Mouse (Mus musculus) retina, adult 2 months (tissue): ENCODE results near the gene Ston2.
"Not testable (repeated sequence)": the region's sequence is repeated elsewhere in the genome, so short reads cannot be mapped to it uniquely, and the experiment has no call there.

Experiments
- DNase-seq: peaks from one replicate; pipeline ENCODE4 v3.0.0-alpha.2; 2012; ENCODE audit warnings: low read depth, low spot score

The Ston2 gene

DNA sequence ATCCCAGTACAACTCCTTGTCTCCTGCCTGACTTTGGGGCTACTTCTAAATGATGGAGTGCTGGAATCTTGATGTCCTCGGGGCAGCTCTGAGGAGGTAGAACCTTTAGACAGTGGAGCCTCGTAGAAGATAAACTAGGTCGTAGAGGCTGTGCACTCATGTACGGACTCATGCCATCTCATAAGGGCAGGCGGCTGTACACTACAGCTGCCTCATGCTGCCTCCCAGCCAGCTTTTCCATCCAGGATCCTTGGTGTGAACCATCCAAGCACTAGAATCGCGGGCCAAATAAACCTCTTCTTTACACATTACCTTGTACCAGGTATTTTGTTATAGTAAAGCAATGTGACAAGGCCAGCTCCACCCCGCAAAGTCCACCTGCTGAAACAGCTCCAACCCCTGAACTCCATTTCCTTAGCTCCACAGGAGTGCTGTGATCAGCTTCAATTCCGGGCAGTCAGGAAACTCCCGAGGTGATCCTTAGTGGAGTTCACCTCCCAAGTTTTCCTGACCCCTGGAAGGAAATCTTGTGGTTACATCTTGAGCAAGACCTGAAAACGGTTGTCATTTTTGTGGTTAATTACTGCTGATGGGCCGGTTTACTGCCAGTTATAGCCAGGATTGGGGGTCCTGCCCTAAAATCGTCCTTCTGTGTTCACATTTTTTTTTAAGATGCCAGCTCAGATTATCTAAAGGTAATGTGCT is 36.1 kb downstream of the Ston2 start:
- DNase-seq = no peak

- DNase-seq = no peak
Observed at GRCm38 (mm10) chr12:91749543-91750184, 38.5 kb downstream of the Ston2 start.

- no peak for DNase-seq
Observed at GRCm38 (mm10) chr12:91748241-91748865, 39.8 kb downstream of the Ston2 start.

DNA sequence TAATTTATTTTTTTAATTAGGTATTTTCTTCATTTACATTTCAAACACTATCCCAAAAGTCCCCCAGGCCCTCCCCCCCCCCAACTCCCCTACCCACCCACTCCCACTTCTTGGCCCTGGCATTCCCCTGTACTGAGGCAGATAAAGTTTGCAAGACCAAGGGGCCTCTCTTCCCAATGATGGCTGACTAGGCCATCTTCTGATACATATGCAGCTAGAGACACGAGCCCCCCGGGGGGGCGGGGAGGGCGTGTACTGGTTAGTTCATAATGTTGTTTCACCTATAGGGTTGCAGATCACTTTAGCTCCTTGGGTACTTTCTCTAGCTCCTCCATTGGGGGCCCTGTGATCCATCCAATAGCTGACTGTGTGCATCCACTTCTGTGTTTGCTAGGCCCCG is 41.3 kb downstream of the Ston2 start:
- DNase-seq = not testable (repeated sequence)

GRCm38 (mm10) chr12:91745758-91746290 is 42.4 kb downstream of the Ston2 start:
- no peak for DNase-seq

DNA sequence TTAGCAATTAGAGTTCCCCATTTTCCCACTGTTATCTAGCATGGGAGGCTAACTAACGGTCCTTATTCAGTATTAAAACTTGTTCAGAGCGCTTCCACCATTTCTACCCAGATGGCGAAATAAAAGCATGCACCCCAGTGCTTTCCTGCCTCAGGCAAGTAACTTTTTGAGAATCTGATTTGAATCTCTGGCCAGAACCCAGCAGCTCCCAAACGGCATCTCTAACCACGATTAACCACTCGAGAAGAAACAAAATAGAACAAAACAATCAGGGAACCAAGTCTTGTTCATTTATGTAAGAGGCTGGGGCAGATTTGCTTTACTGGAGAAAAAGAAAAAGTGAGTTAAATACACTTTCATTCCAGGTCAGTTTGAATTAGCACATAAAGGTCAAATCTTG is 44.1 kb downstream of the Ston2 start:
- DNase-seq = no peak

GRCm38 (mm10) chr12:91742916-91743315 is 45.3 kb downstream of the Ston2 start:
- no peak for DNase-seq

DNA sequence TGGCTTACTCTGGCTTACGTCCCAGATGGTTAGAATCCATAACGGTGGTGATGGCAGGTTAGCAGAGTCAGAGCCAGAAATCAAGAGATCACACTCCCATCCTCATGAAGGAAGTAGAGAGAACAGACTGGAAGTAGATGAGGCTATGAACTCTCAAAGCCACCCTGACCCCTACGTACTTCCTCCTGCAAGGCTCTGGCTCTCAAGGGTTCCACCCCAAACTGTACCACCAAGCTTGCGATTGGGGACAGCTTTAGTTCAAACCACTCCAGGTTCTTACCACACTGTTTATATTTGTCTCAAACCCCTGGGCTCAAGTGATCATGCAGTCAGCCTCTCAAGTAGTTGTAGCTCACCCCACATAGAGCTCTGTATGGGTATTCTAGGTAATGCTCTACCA is 49.8 kb downstream of the Ston2 start:
- no peak for DNase-seq

GRCm38 (mm10) chr12:91736221-91736980 is 51.8 kb downstream of the Ston2 start:
- DNase-seq = no peak

DNA sequence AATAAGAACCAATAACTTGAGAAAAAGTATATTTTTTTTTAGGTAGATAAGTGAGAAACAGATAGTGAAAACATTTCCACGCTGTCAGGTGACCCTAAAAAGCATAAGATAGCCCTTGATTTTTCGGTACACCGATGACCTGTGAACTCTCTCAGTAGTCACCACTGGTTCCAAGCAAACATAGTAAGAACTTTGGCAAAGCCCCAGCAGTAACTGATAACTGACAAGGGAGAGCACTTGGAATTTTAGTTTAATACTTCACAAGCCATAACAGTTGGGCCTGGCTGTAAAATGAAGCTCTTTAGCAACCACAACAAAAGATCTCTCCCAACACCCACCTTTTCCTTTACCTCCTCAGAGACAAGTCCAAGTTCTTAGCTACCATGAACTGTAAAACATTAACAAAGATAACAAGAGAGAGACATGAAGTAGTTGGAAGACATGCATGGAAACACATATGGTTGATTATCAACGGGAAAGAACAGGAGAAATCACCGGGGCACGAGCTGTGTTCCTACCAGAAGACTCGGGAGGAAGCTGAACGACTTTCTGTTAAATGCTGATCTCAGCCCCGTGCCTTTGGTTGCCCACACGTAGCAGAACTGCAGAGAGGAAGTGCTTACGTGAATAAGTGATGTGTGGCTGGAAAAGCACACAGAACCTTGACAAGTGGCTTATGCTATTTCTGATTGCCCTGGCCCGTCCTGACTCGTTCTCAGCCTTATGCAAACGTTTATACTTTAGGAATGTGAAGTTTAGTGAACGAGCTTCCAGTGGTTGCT is 53.8 kb downstream of the Ston2 start:
- no peak for DNase-seq

GRCm38 (mm10) chr12:91732729-91733448 is 55.3 kb downstream of the Ston2 start:
- no peak for DNase-seq

DNA sequence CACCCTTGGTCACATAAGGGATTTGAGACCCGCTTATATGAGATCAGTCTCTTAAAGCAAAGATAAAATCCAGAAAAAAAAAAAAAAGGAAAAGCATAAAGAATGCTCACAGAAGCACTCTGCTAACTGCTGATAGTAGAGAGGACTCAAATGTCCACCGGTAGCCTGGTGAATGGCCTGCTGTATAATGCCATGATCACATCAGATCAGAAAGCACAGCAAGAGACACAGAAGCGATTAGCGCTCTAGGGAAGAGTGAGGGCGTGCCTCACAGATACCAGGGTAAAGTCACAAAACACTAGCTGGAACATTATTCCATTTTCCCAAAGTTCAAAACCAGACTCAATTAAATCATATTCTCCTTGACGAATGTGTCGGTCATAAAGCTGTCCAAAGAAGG is 62.0 kb downstream of the Ston2 start:
- no peak for DNase-seq

DNA sequence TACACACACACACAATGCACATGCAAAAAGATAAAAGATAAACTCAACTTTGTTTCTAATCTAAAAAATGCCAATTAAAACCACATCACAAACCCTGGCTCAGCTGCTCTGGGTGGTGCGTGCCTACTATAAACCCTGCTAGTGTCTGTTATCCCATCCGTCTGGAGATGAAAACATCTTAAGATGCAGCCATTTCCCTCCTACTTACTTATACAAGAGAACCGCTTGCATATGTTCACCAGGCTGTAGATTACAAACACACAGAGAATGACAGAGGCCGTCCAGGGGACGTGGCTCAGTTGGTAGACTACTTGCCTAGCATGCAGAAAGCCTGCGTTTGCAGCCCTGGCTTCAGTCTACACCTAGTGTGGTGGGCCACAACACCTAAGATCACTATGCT is 64.3 kb downstream of the Ston2 start:
- no peak for DNase-seq

GRCm38 (mm10) chr12:91719134-91719533 is 69.1 kb downstream of the Ston2 start:
- no peak for DNase-seq

DNA sequence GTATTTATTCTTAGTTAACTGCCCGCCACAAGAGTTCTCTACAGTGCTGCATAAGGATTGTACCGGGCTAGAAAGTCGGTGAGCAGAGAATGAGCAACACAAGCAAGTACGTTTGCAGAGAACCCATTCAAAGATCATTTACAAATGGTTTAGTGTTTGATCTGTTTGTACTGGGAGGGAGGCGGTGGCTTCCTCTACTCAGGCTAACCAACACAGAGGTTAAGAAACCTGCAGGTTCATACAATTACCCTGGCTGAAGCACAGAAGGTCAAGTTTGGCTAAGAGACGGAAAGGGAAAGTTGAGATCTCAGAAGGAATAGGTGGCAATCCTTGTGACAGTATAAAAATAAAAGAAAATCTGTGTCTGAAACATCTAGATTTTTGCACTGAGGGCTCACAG is 72.5 kb downstream of the Ston2 start:
- DNase-seq = no peak

DNA sequence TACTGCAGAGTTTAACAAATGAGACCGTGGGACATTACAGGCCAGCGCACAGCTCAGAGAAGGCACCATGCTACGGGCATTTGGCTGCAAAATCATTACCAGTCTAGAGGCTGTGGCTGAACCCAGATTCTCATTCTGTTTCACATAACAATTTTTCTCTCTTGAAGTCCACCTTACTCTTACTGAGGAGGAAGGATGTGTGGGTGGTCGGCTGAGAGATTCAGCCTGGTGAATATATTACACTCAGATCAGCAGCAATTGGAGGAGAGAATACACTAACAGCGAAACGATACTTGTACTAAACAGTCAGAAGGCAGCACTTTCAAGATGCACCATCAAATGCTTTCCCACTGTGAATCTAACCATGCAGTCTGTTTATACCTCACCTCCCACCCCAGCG is 74.8 kb downstream of the Ston2 start:
- DNase-seq = no peak

DNA sequence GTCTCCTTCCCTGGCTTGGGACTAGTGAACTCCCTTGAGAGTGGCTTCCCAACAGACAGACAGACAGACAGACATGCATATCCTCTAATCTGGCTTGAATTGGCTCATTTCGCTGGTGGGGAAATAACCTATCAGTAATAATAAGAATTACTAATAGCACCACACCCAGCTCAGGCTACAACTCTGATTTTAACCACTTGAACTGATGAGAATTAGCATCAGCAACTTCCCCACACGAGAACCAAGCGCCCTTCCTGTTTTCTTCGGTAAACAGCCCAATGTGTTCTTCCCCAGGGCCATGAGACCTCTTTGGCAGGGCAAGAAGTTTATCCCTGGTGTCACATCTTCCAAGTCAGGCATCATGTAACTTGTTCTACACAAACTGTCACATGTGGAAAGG is 76.5 kb downstream of the Ston2 start:
- DNase-seq = no peak

- no peak for DNase-seq
Observed at GRCm38 (mm10) chr12:91710876-91711275, 77.3 kb downstream of the Ston2 start.

GRCm38 (mm10) chr12:91709634-91710033 is 78.6 kb downstream of the Ston2 start:
- DNase-seq = no peak

- DNase-seq = no peak
Observed at GRCm38 (mm10) chr12:91709232-91709631, 79.0 kb downstream of the Ston2 start.

- DNase-seq = no peak
Observed at GRCm38 (mm10) chr12:91707807-91708206, 80.4 kb downstream of the Ston2 start.
